Mouse (Mus musculus): Measurements from ENCODE around the gene Cuzd1.

Gene Cuzd1

DNA sequence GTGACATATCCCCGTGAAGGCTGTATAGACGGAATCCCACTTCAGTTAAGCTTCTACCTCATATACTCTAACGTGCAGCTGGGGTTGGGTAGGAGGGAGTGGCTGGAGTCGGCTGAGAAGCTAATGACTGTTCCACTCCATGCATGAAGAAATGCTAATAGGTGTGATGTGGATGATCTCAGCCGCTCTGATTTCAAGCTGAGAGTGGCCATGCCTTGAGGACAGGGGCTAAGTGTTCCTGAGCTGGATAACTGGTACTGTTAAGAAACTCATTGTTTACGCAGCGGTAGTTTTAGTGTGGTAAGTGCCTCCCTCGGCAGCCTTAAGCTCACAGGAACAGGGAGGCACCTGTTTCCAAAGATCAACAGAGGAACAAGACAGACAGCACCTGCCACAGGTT, 18.8 kb downstream of the Cuzd1 start:
- ChIA-PET CTCF (no interaction called here), POLR2A (interaction anchor here in 2 of 4 experiments (0.5 to 1.5 kb wide), 3 partner anchors 14 to 321 kb away, joined by 3 to 5 read pairs (median 4); no protein-coding TSS in a partner anchor)

DNA sequence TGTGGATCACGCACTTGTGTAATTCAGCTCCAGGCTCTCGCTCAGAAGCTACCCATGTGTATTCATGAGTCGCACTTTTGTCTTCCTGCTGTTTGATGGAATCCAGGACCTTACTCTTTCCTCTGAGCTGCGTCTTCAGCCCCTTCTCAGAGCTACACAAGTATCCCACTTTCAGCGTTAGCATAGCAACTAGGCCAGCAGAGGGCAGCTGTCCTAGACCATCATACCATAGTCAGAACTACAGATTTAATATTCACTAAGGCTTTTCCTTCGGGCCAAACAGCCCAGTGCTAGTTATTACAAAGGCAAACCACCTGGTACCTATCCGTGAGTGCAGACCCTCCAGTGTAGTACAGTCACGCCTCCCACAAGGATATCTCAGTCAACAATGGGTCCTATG, 24.9 kb downstream of the Cuzd1 start:
- POLR2A ChIA-PET = no interaction called here
- CTCF ChIA-PET = interaction anchor here in 1 of 4 experiments (0.6 kb wide), 1 partner anchor 185 kb away, joined by 4 read pairs; no protein-coding TSS in a partner anchor

DNA sequence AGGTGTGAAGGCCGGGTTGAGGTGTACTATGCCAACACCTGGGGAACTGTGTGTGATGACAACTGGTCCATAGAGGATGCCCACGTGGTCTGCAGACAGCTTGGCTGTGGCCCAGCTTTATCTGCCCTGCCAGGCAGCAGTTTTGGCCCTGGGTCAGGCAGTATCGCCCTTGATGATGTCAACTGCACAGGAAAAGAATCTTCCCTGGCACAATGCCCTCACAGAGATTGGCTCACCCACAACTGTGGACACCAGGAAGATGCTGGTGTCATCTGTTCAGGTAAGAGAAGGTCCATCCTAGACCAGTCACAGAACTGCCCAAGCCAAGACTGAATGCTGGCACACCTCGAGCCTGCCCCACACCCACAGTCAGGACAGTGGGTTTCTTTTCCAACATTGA, 56.2 kb downstream of the Cuzd1 start:
- CTCF ChIA-PET = no interaction called here
- POLR2A ChIA-PET = no interaction called here

DNA sequence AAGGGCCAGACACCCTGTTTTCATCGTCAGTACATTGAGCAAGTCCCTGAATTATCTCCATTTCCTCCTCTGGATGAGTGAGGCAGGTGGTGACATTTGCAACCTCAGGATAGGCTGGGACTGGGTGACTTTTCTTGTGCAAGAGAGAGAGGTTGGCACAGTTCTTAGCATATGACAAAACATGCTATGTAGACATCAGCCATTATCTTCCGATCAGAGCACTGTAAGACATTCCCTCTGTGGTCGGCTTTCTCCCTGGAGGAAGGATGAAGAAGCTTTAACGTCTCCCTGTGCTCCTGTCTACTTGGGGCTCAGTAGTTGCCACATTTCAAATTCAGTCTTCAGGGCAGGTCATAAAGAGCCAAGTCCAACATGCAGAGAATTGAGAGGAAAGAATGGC, 57.8 kb downstream of the Cuzd1 start:
- CTCF ChIA-PET = no interaction called here
- POLR2A ChIA-PET = no interaction called here

- POLR2A ChIA-PET = interaction anchor here in 1 of 4 experiments (0.7 kb wide), 1 partner anchor 149 kb away, joined by 4 read pairs; no protein-coding TSS in a partner anchor
- CTCF ChIA-PET = interaction anchor here in 1 of 4 experiments (0.7 kb wide), 1 partner anchor 16 kb away, joined by 3 read pairs; no protein-coding TSS in a partner anchor
Measured at GRCm38 (mm10) chr7:131260946-131261345, 61.1 kb downstream of the Cuzd1 start.

All from embryonic stem cell, embryonic (primary cell).